Mouse (Mus musculus) layer of hippocampus, postnatal 14 days (tissue): ENCODE measurements around the gene Gm9857. TPM values are rescaled to one million over a fixed set of nuclear protein-coding genes. Genes with fewer than 3 reads are reported as not detected.

ENCODE experiments used
- DNase-seq, 2 experiments: peaks; one replicate each; pipeline ENCODE4 v3.0.0; 2021 to 2022; ENCODE audit warnings: low spot score in 2 of 2, mixed read lengths in 1 of 2
- long read RNA-seq, 2 experiments: library from polyadenylated mRNA; stranded (forward); transcript quantifications; one replicate each; pipeline ENCODE4 v2.0.0; 2021
- total RNA-seq, 2 experiments: library from RNA; stranded (reverse); gene quantifications; 2 replicates each; pipeline ENCODE4 v1.2.3; 2021

Gene Gm9857
- not detected for total RNA-seq
- long read RNA-seq, experiment 1, result 0 reads
- long read RNA-seq, experiment 2, result 0 reads

- no peak for DNase-seq
Observed at GRCm38 (mm10) chr3:108940001-108940633, at the start of gene Gm9857. Gm9857 (minus strand) TSS chr3:108940445.

GRCm38 (mm10) chr3:108987009-108987659 is 46.9 kb upstream of the Gm9857 start:
- no peak for DNase-seq

- no peak for DNase-seq
Observed at GRCm38 (mm10) chr3:108986534-108986933, 46.3 kb upstream of the Gm9857 start.

- no peak for DNase-seq
Observed at GRCm38 (mm10) chr3:108983989-108984388, 43.7 kb upstream of the Gm9857 start.

- DNase-seq, result no peak
Observed at GRCm38 (mm10) chr3:108981946-108982345, 41.7 kb upstream of the Gm9857 start.

- no peak for DNase-seq
Observed at GRCm38 (mm10) chr3:108977340-108978030, 37.2 kb upstream of the Gm9857 start.

GRCm38 (mm10) chr3:108974920-108975485 is 34.8 kb upstream of the Gm9857 start:
- no peak for DNase-seq

- DNase-seq, result no peak
Observed at GRCm38 (mm10) chr3:108973980-108974660, 33.9 kb upstream of the Gm9857 start.

GRCm38 (mm10) chr3:108966051-108966450 is 25.8 kb upstream of the Gm9857 start:
- DNase-seq, result no peak

- no peak for DNase-seq
Observed at GRCm38 (mm10) chr3:108964361-108965044, 24.3 kb upstream of the Gm9857 start.

- DNase-seq, result no peak
Observed at GRCm38 (mm10) chr3:108963776-108964175, 23.5 kb upstream of the Gm9857 start.

- DNase-seq, result no peak
Observed at GRCm38 (mm10) chr3:108963278-108963677, 23.0 kb upstream of the Gm9857 start.

- DNase-seq, result no peak
Observed at GRCm38 (mm10) chr3:108961655-108962054, 21.4 kb upstream of the Gm9857 start.

- peak in 1 of 2 experiments; percentile 34 for DNase-seq
Observed at GRCm38 (mm10) chr3:108961226-108961625, 21.0 kb upstream of the Gm9857 start.

GRCm38 (mm10) chr3:108959680-108960295 is 19.5 kb upstream of the Gm9857 start:
- DNase-seq, result no peak

GRCm38 (mm10) chr3:108957976-108958375 is 17.7 kb upstream of the Gm9857 start:
- DNase-seq, result no peak

GRCm38 (mm10) chr3:108940996-108941395 is 751 bp upstream of the Gm9857 start:
- DNase-seq, result no peak

- no peak for DNase-seq
Observed at GRCm38 (mm10) chr3:108939573-108939972, 672 bp downstream of the Gm9857 start, which contains the start of gene Henmt1. Henmt1 (plus strand) TSS chr3:108939873.

- no peak for DNase-seq
Observed at GRCm38 (mm10) chr3:108938691-108939090, 1.6 kb downstream of the Gm9857 start.

GRCm38 (mm10) chr3:108933557-108933956 is 6.7 kb downstream of the Gm9857 start:
- no peak for DNase-seq
